Mouse (Mus musculus) ES-Bruce4 (cell line): Measurements from ENCODE around the gene Gm47841.

Experiments
- CTCF ChIP-seq: IDR thresholded peaks from one replicate; pipeline ENCODE4 v1.8.1; 2011; ENCODE audit warnings: low read depth, low read length
- EP300 ChIP-seq: IDR thresholded peaks from 2 replicates; pipeline ENCODE4 v1.6.1; 2011; ENCODE audit warnings: low read depth, low read length; ENCODE audit not compliant: insufficient read depth
- POLR2A ChIP-seq: IDR thresholded peaks from one replicate; pipeline ENCODE4 v1.8.1; 2011; ENCODE audit warnings: low read length; ENCODE audit not compliant: insufficient read depth

GRCm38 (mm10) chr15:101052560-101053501 is 5.6 kb upstream of the Gm47841 start:
- TF ChIP-seq CTCF (peak; percentile 42), POLR2A (no peak), EP300 (no peak)
